Mouse (Mus musculus): ENCODE results near the gene Ppfia2. TPM values are rescaled to one million over a fixed set of nuclear protein-coding genes. Genes with fewer than 3 reads are reported as not detected.

The Ppfia2 gene
- polyA plus RNA-seq, 1 experiment from 2014 or later: 37.1 TPM

GRCm38 (mm10) chr10:106736230-106737063, 266.3 kb downstream of the Ppfia2 start:
- Histone ChIP-seq H3K4me3 (replicated peaks; ENCODE audit: low read depth, low read length) (no peak overlapping the region), H3K9me3 (ENCODE audit: control insufficient read depth, low read length) (no peaks in the 10 kb centered on the region), H3K4me2 (ENCODE audit: low read length) (no peak overlapping the region), H3K36me3 (ENCODE audit: control insufficient read depth, insufficient read depth, low read length) (no peaks in the 10 kb centered on the region), H3K27ac (replicated peaks; ENCODE audit: low read depth, low read length) (no peak overlapping the region), H3K27me3 (ENCODE audit: control insufficient read depth, insufficient read depth, low read length) (no peaks in the 10 kb centered on the region), H3K4me1 (ENCODE audit: control insufficient read depth, insufficient read depth, low read length) (no peaks in the 10 kb centered on the region), H3K9ac (replicated peaks; ENCODE audit: low read length) (no peak overlapping the region)
- DNase-seq (no peak), ATAC-seq (ENCODE audit: low FRiP score, low TSS enrichment) (no peak)
- 85% methylated on average over 4 of the region's 4 CpGs for WGBS

DNA sequence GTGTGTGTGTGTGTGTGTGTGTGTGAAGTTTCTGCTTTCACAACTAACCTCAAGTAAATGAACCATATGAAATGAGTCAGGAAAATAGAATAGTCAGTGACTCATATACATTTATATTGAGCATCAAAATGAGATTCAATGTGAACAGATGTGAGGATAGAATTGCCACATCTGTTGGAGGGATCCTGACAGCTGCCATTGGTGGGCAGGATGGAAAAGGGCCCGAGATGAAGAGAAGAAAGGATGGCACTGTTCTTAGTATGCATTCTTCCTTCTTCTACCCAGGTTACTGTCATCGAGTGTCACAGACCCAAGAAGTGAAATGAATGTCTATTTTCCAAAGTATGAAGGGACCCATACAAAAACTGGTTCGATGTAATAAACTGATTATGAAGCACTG, 268.1 kb downstream of the Ppfia2 start:
- no peak for ATAC-seq (ENCODE audit: low FRiP score, low TSS enrichment)
- no peak overlapping the region for H3K9ac ChIP-seq (replicated peaks; ENCODE audit: low read length)
- H3K27ac ChIP-seq (replicated peaks; ENCODE audit: low read depth, low read length): no peak overlapping the region
- no peaks in the 10 kb centered on the region for H3K36me3 ChIP-seq (ENCODE audit: control insufficient read depth, insufficient read depth, low read length)
- H3K4me2 ChIP-seq (ENCODE audit: low read length): no peak overlapping the region
- H3K27me3 ChIP-seq (ENCODE audit: control insufficient read depth, insufficient read depth, low read length): no peaks in the 10 kb centered on the region
- no peak overlapping the region for H3K4me3 ChIP-seq (replicated peaks; ENCODE audit: low read depth, low read length)
- no peaks in the 10 kb centered on the region for H3K4me1 ChIP-seq (ENCODE audit: control insufficient read depth, insufficient read depth, low read length)
- no peak for DNase-seq
- no peaks in the 10 kb centered on the region for H3K9me3 ChIP-seq (ENCODE audit: control insufficient read depth, low read length)
- 87% methylated on average over 3 of the region's 3 CpGs for WGBS

- Histone ChIP-seq H3K36me3 (ENCODE audit: control insufficient read depth, insufficient read depth, low read length) (no peaks in the 10 kb centered on the region), H3K4me1 (ENCODE audit: control insufficient read depth, insufficient read depth, low read length) (no peaks in the 10 kb centered on the region), H3K9ac (replicated peaks; ENCODE audit: low read length) (no peak overlapping the region), H3K27ac (replicated peaks; ENCODE audit: low read depth, low read length) (no peak overlapping the region), H3K4me3 (replicated peaks; ENCODE audit: low read depth, low read length) (no peak overlapping the region), H3K9me3 (ENCODE audit: control insufficient read depth, low read length) (no peaks in the 10 kb centered on the region), H3K27me3 (ENCODE audit: control insufficient read depth, insufficient read depth, low read length) (no peaks in the 10 kb centered on the region), H3K4me2 (ENCODE audit: low read length) (no peak overlapping the region)
- ATAC-seq (ENCODE audit: low FRiP score, low TSS enrichment) (no peak), DNase-seq (no peak)
Observed at GRCm38 (mm10) chr10:106744966-106745365, 274.8 kb downstream of the Ppfia2 start.

- no peak for ATAC-seq (ENCODE audit: low FRiP score, low TSS enrichment)
Observed at GRCm38 (mm10) chr10:106761061-106761460, 290.9 kb downstream of the Ppfia2 start.

GRCm38 (mm10) chr10:106763785-106764184, 293.6 kb downstream of the Ppfia2 start:
- Histone ChIP-seq H3K27me3 (ENCODE audit: control insufficient read depth, insufficient read depth, low read length) (no peaks in the 10 kb centered on the region), H3K4me2 (ENCODE audit: low read length) (no peak overlapping the region), H3K36me3 (ENCODE audit: control insufficient read depth, insufficient read depth, low read length) (no peaks in the 10 kb centered on the region), H3K4me3 (replicated peaks; ENCODE audit: low read depth, low read length) (no peak overlapping the region), H3K9me3 (ENCODE audit: control insufficient read depth, low read length) (no peaks in the 10 kb centered on the region), H3K9ac (replicated peaks; ENCODE audit: low read length) (no peak overlapping the region), H3K4me1 (ENCODE audit: control insufficient read depth, insufficient read depth, low read length) (no peaks in the 10 kb centered on the region), H3K27ac (replicated peaks; ENCODE audit: low read depth, low read length) (no peak overlapping the region)
- WGBS: 81% methylated on average over 7 of the region's 7 CpGs
- no peak for ATAC-seq (ENCODE audit: low FRiP score, low TSS enrichment)
- no peak for DNase-seq

More at GRCm38 (mm10) chr10:106761061-106761460, 290.9 kb downstream of the Ppfia2 start:
- Histone ChIP-seq H3K9me3 (ENCODE audit: control insufficient read depth, low read length) (no peaks in the 10 kb centered on the region), H3K4me1 (ENCODE audit: control insufficient read depth, insufficient read depth, low read length) (no peaks in the 10 kb centered on the region), H3K36me3 (ENCODE audit: control insufficient read depth, insufficient read depth, low read length) (no peaks in the 10 kb centered on the region), H3K27me3 (ENCODE audit: control insufficient read depth, insufficient read depth, low read length) (no peaks in the 10 kb centered on the region), H3K27ac (replicated peaks; ENCODE audit: low read depth, low read length) (no peak overlapping the region), H3K4me2 (ENCODE audit: low read length) (no peak overlapping the region), H3K4me3 (replicated peaks; ENCODE audit: low read depth, low read length) (no peak overlapping the region), H3K9ac (replicated peaks; ENCODE audit: low read length) (no peak overlapping the region)
- DNase-seq: no peak
- 85% methylated on average over 6 of the region's 6 CpGs for WGBS

DNA sequence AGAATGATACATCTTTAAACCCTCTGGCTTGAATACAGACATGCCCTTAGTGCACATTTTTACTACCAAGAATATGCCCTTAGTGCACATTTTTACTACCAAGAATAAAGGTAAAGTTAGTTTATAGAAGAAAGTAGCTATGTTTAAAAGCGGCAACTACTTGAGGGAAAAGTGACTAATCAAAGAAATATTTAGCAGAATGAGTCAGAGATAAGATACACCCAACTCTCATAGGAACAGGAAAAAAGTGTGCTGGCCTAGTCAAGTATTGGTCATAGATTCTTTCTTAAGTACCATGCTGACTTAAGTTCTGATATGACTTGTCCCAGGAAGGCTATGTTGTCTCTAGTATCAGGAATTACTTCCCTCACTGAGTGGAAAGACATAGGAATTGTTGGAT, 305.4 kb downstream of the Ppfia2 start:
- WGBS: 98% methylated on average over 1 of the region's 1 CpGs
- Histone ChIP-seq H3K36me3 (ENCODE audit: control insufficient read depth, insufficient read depth, low read length) (no peaks in the 10 kb centered on the region), H3K27ac (replicated peaks; ENCODE audit: low read depth, low read length) (no peak overlapping the region), H3K9me3 (ENCODE audit: control insufficient read depth, low read length) (no peaks in the 10 kb centered on the region), H3K4me1 (ENCODE audit: control insufficient read depth, insufficient read depth, low read length) (no peaks in the 10 kb centered on the region), H3K9ac (replicated peaks; ENCODE audit: low read length) (no peak overlapping the region), H3K4me3 (replicated peaks; ENCODE audit: low read depth, low read length) (no peak overlapping the region), H3K27me3 (ENCODE audit: control insufficient read depth, insufficient read depth, low read length) (no peaks in the 10 kb centered on the region), H3K4me2 (ENCODE audit: low read length) (no peak overlapping the region)
- DNase-seq (no peak), ATAC-seq (ENCODE audit: low FRiP score, low TSS enrichment) (no peak)

DNA sequence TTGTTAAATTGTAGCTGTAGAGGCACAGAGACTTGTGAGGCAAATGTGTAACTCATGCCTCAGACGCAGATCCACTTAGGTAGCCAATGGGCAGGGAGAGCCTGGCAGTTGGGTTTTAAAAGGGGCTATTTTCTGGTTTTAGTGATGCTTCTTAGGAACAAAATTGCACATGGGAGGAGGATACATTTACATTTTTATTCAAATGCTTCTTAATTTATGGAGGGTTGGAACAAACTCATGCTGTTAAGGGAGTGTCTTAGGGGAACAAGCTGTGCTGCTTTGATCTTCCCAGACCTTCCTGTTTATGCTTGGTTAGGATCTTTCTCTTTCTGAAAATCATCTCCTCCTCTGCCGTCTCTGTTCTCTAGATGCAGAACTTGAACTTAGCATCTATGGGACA, 345.3 kb downstream of the Ppfia2 start:
- no peaks in the 10 kb centered on the region for H3K9me3 ChIP-seq (ENCODE audit: control insufficient read depth, low read length)
- H3K4me3 ChIP-seq (replicated peaks; ENCODE audit: low read depth, low read length): no peak overlapping the region
- no peak for ATAC-seq (ENCODE audit: low FRiP score, low TSS enrichment)
- 33% methylated on average over 2 of the region's 2 CpGs for WGBS
- no peak overlapping the region for H3K27ac ChIP-seq (replicated peaks; ENCODE audit: low read depth, low read length)
- no peak overlapping the region for H3K9ac ChIP-seq (replicated peaks; ENCODE audit: low read length)
- H3K27me3 ChIP-seq (ENCODE audit: control insufficient read depth, insufficient read depth, low read length): no peaks in the 10 kb centered on the region
- no peaks in the 10 kb centered on the region for H3K36me3 ChIP-seq (ENCODE audit: control insufficient read depth, insufficient read depth, low read length)
- peak; percentile 2 for DNase-seq
- H3K4me2 ChIP-seq (ENCODE audit: low read length): no peak overlapping the region
- H3K4me1 ChIP-seq (ENCODE audit: control insufficient read depth, insufficient read depth, low read length): peaks cover 4% of the 10 kb centered on the region; the same call in 1 of the 2 replicates

GRCm38 (mm10) chr10:106818381-106818780, 348.2 kb downstream of the Ppfia2 start:
- no peak overlapping the region for H3K9ac ChIP-seq (replicated peaks; ENCODE audit: low read length)
- no peaks in the 10 kb centered on the region for H3K36me3 ChIP-seq (ENCODE audit: control insufficient read depth, insufficient read depth, low read length)
- DNase-seq (no peak), ATAC-seq (ENCODE audit: low FRiP score, low TSS enrichment) (no peak)
- H3K4me1 ChIP-seq (ENCODE audit: control insufficient read depth, insufficient read depth, low read length): peaks cover 4% of the 10 kb centered on the region; the same call in 1 of the 2 replicates
- H3K4me3 ChIP-seq (replicated peaks; ENCODE audit: low read depth, low read length): no peak overlapping the region
- H3K27me3 ChIP-seq (ENCODE audit: control insufficient read depth, insufficient read depth, low read length): no peaks in the 10 kb centered on the region
- 82% methylated on average over 4 of the region's 4 CpGs for WGBS
- no peaks in the 10 kb centered on the region for H3K9me3 ChIP-seq (ENCODE audit: control insufficient read depth, low read length)
- H3K4me2 ChIP-seq (ENCODE audit: low read length): no peak overlapping the region
- H3K27ac ChIP-seq (replicated peaks; ENCODE audit: low read depth, low read length): no peak overlapping the region

- Histone ChIP-seq H3K4me1 (ENCODE audit: control insufficient read depth, insufficient read depth, low read length) (no peaks in the 10 kb centered on the region), H3K27ac (replicated peaks; ENCODE audit: low read depth, low read length) (no peak overlapping the region)
- no peak for ATAC-seq (ENCODE audit: low FRiP score, low TSS enrichment)
Observed at GRCm38 (mm10) chr10:106824215-106824614, 354.1 kb downstream of the Ppfia2 start.

More at GRCm38 (mm10) chr10:106824215-106824614, 354.1 kb downstream of the Ppfia2 start:
- Histone ChIP-seq H3K36me3 (ENCODE audit: control insufficient read depth, insufficient read depth, low read length) (no peaks in the 10 kb centered on the region), H3K4me3 (replicated peaks; ENCODE audit: low read depth, low read length) (no peak overlapping the region), H3K27me3 (ENCODE audit: control insufficient read depth, insufficient read depth, low read length) (no peaks in the 10 kb centered on the region), H3K9ac (replicated peaks; ENCODE audit: low read length) (no peak overlapping the region), H3K4me2 (ENCODE audit: low read length) (no peak overlapping the region), H3K9me3 (ENCODE audit: control insufficient read depth, low read length) (no peaks in the 10 kb centered on the region)
- 98% methylated on average over 1 of the region's 1 CpGs for WGBS
- no peak for DNase-seq
